ENCODE assay signal across 8 mouse cellular contexts in the genomic region with DNA sequence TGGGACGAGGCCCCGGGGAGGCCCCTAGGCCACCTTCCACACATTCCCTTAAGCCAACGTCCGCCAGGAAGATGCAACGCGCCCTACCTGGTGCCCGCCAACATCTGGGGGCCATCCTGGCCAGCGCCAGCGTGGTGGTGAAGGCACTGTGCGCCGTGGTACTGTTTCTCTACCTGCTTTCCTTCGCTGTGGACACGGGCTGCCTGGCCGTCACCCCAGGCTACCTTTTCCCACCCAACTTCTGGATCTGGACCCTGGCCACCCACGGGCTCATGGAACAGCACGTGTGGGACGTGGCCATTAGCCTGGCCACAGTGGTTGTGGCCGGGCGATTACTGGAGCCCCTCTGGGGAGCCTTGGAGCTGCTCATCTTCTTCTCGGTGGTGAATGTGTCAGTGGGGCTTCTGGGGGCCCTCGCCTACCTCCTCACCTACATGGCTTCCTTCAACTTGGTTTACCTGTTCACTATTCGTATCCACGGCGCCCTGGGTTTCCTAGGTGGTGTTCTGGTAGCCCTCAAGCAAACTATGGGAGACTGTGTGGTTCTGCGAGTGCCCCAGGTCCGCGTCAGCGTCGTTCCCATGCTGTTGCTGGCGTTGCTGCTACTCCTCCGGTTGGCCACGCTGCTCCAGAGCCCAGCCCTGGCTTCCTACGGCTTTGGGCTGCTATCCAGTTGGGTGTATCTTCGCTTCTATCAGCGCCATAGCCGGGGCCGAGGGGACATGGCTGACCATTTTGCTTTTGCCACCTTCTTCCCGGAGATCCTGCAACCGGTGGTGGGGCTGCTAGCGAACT. TPM values are rescaled to one million over a fixed set of nuclear protein-coding genes. Genes with fewer than 3 reads are reported as not detected.
DNase-seq lines count a peak whose midpoint lies in the region; ATAC-seq and TF ChIP-seq lines count a peak whose summit lies in the region.

No protein-coding gene starts in this region.

- H3K79me2 ChIP-seq in heart, adult 2 months (replicated peaks; ENCODE audit: control insufficient read depth, insufficient read depth, low read length): peaks cover 9% of the 10 kb centered on the region

- no peak for DNase-seq in heart, adult 2 months
- DNase-seq in heart, adult 8-10 months (ENCODE audit: low spot score): no peak
- DNase-seq in G1E (ENCODE audit: low spot score): peak; percentile 34
- peak; percentile 51 for DNase-seq in induced T-regulatory cell, adult 2 months (ENCODE audit: low read depth)
- peak; percentile 22 for DNase-seq in lung, postnatal 14 days
- DNase-seq in stomach, postnatal 0 days (ENCODE audit: low spot score): peak; percentile 51

- H3K27ac ChIP-seq in heart, adult 2 months: peak overlapping the region; percentile 91
- peak overlapping the region; percentile 94 for H3K27ac ChIP-seq in stomach, postnatal 0 days (replicated peaks)

- peak overlapping the region; percentile 93 for H3K9ac ChIP-seq in heart, adult 2 months (ENCODE audit: low read depth, low read length)
- peak overlapping the region; percentile 91 for H3K9ac ChIP-seq in stomach, postnatal 0 days (ENCODE audit: low read length)

- no peak for TF ChIP-seq EP300 in heart, adult 2 months (IDR thresholded peaks at IDR 0.05; ENCODE audit: insufficient read depth, low read depth, low read length)
- no peak for TF ChIP-seq EP300 in stomach, postnatal 0 days (optimal IDR thresholded peaks at IDR 0.05)

- H3K36me3 ChIP-seq in heart, adult 2 months (ENCODE audit: control insufficient read depth, insufficient read depth, low read length): peaks cover 5% of the 10 kb centered on the region; the same call in 1 of the 2 replicates
- H3K36me3 ChIP-seq in G1E (replicated peaks): peaks cover 44% of the 10 kb centered on the region
- H3K36me3 ChIP-seq in stomach, postnatal 0 days (ENCODE audit: control insufficient read depth, insufficient read depth, low read length): peaks cover 5% of the 10 kb centered on the region; the same call in 1 of the 2 replicates

- H3K4me3 ChIP-seq in heart, adult 2 months: peak overlapping the region; percentile 89
- H3K4me3 ChIP-seq in G1E (ENCODE audit: low read depth, low read length): peak overlapping the region; percentile 76
- peak overlapping the region; percentile 84 for H3K4me3 ChIP-seq in stomach, postnatal 0 days (ENCODE audit: low read depth, low read length)

- H3K27me3 ChIP-seq in heart, adult 2 months (ENCODE audit: control insufficient read depth, insufficient read depth, low read length): no peaks in the 10 kb centered on the region
- peaks cover 11% of the 10 kb centered on the region for H3K27me3 ChIP-seq in G1E (ENCODE audit: insufficient read depth, low read length)
- H3K27me3 ChIP-seq in stomach, postnatal 0 days (ENCODE audit: control insufficient read depth, insufficient read depth, low read length): no peaks in the 10 kb centered on the region

- under 1% methylated on average over 40 of the region's 40 CpGs for WGBS in heart, adult 2 months
- under 1% methylated on average over 40 of the region's 40 CpGs for WGBS in stomach, postnatal 0 days

- H3K9me3 ChIP-seq in G1E (replicated peaks): no peaks in the 10 kb centered on the region
- H3K9me3 ChIP-seq in stomach, postnatal 0 days (ENCODE audit: control insufficient read depth, low read length): no peaks in the 10 kb centered on the region

- intact Hi-C loops in heart, adult 2 months (cut with DNase I): loop anchor here (10.0 kb wide), 1 partner anchor 640 kb away; a partner anchor contains a TSS

- peak overlapping the region; percentile 95 for H3K4me2 ChIP-seq in stomach, postnatal 0 days (replicated peaks; ENCODE audit: low read depth)

- TF ChIP-seq POLR2A in heart, adult 2 months (IDR thresholded peaks at IDR 0.05; ENCODE audit: insufficient read depth, low read depth, low read length): no peak

- TF ChIP-seq CTCF in heart, adult 2 months (IDR thresholded peaks at IDR 0.05): no peak
- TF ChIP-seq CTCF in G1E (IDR thresholded peaks at IDR 0.05; ENCODE audit: low read depth, low read length): no peak
- no peak for TF ChIP-seq CTCF in stomach, postnatal 0 days (IDR thresholded peaks at IDR 0.05; ENCODE audit: low read depth)

- ATAC-seq in G1E (ENCODE audit: extremely low read depth, insufficient number of reproducible peaks, low FRiP score, poor library complexity, severe bottlenecking): no peak
- peak; percentile 57 for ATAC-seq in erythroblast, adult 5-6 weeks (replicated peaks; ENCODE audit: low FRiP score, poor library complexity, severe bottlenecking)
- ATAC-seq in stomach, postnatal 0 days (ENCODE audit: low FRiP score, low TSS enrichment): no peak
- ATAC-seq in activated CD4-positive, CD25-positive, alpha-beta regulatory T cell, adult 4 months: no peak

- H3K4me1 ChIP-seq in heart, adult 2 months (ENCODE audit: control insufficient read depth, insufficient read depth, low read length): peaks cover 13% of the 10 kb centered on the region
- peaks cover 54% of the 10 kb centered on the region for H3K4me1 ChIP-seq in G1E (ENCODE audit: insufficient read depth, low read depth, low read length)
- peaks cover 8% of the 10 kb centered on the region; the same call in 1 of the 2 replicates for H3K4me1 ChIP-seq in stomach, postnatal 0 days (replicated peaks; ENCODE audit: control insufficient read depth, insufficient read depth)

RNA-seq across cellular contexts. Expression of a gene that starts 0.9 kb away (rescaled TPM):
- 10 to 100 TPM; 20.3 to 22.9 TPM for total RNA-seq in heart, adult 2 months (2021)
- polyA plus RNA-seq in heart, adult 2 months (2012; rRNA removed): 25.9 and 28.3 TPM in 2 replicates
- 10 to 100 TPM; 21.2 to 25.6 (median 22.2) TPM for total RNA-seq in heart, adult 8-10 months (2022)
- total RNA-seq in G1E (2014; fragmentation: Nextera tagmentation) (20.5 and 22.1 TPM in 2 replicates), G1E (2017) (16.6 and 18.0 TPM in 2 replicates)
- 23.2 and 27.1 TPM in 2 replicates for polyA plus RNA-seq in G1E (2012)
- total RNA-seq in erythroblast, adult 5-6 weeks (2015; ENCODE audit: low replicate concordance): 1.9 and 2.5 TPM in 2 replicates
- total RNA-seq in erythroblast, adult 5-6 weeks (2017; ENCODE audit: low replicate concordance): 5.9 and 6.0 TPM in 2 replicates
- polyA plus RNA-seq in stomach, postnatal 0 days (2015; fragmentation: Nextera tagmentation; extraction: Ambion mirVana): 41.9 and 43.2 TPM in 2 replicates
- 10 to 100 TPM; 19.3 to 24.9 TPM for polyA plus RNA-seq in activated CD4-positive, CD25-positive, alpha-beta regulatory T cell, adult 4 months (2017; shearing (Covaris generic))

RNA-seq across cellular contexts. Expression of a gene that starts 7.4 kb away (rescaled TPM):
- 1 to 10 TPM; 3.2 to 4.3 TPM for total RNA-seq in heart, adult 2 months (2021)
- polyA plus RNA-seq in heart, adult 2 months (2012; rRNA removed): 10.6 and 11.0 TPM in 2 replicates
- 1 to 10 TPM; 5.1 to 6.3 (median 5.4) TPM for total RNA-seq in heart, adult 8-10 months (2022)
- 1.9 TPM in 1 of 2 replicates, not detected in the other for total RNA-seq in G1E (2014; fragmentation: Nextera tagmentation)
- 23.1 and 30.2 TPM in 2 replicates for total RNA-seq in G1E (2017)
- polyA plus RNA-seq in G1E (2012): 10.6 and 11.7 TPM in 2 replicates
- 7.5 and 11.1 TPM in 2 replicates for total RNA-seq in erythroblast, adult 5-6 weeks (2015; ENCODE audit: low replicate concordance)
- 4.7 and 6.7 TPM in 2 replicates for total RNA-seq in erythroblast, adult 5-6 weeks (2017; ENCODE audit: low replicate concordance)
- 26.7 and 28.2 TPM in 2 replicates for polyA plus RNA-seq in stomach, postnatal 0 days (2015; fragmentation: Nextera tagmentation; extraction: Ambion mirVana)
- polyA plus RNA-seq in activated CD4-positive, CD25-positive, alpha-beta regulatory T cell, adult 4 months (2017; shearing (Covaris generic)): 10 to 100 TPM; 65.7 to 82.2 TPM

RNA-seq across cellular contexts. Expression of a gene that starts 7.4 kb away (rescaled TPM):
- 10 to 100 TPM; 17.2 to 22.1 TPM for total RNA-seq in heart, adult 2 months (2021)
- polyA plus RNA-seq in heart, adult 2 months (2012; rRNA removed): 33.6 and 40.9 TPM in 2 replicates
- 10 to 100 TPM; 18.4 to 22.6 (median 21.2) TPM for total RNA-seq in heart, adult 8-10 months (2022)
- total RNA-seq in G1E (2014; fragmentation: Nextera tagmentation) (16.3 and 22.6 TPM in 2 replicates), G1E (2017) (18.4 and 35.0 TPM in 2 replicates)
- polyA plus RNA-seq in G1E (2012): 1.4 and 1.7 TPM in 2 replicates
- total RNA-seq in erythroblast, adult 5-6 weeks (2015; ENCODE audit: low replicate concordance): 0.77 and 4.4 TPM in 2 replicates
- total RNA-seq in erythroblast, adult 5-6 weeks (2017; ENCODE audit: low replicate concordance): 1.3 and 10.1 TPM in 2 replicates
- polyA plus RNA-seq in stomach, postnatal 0 days (2015; fragmentation: Nextera tagmentation; extraction: Ambion mirVana): 24.8 and 24.9 TPM in 2 replicates
- 10 to 100 TPM; 44.5 to 45.2 TPM for polyA plus RNA-seq in activated CD4-positive, CD25-positive, alpha-beta regulatory T cell, adult 4 months (2017; shearing (Covaris generic))

RNA-seq across cellular contexts. Expression of a gene that starts 12.5 kb away (rescaled TPM):
- total RNA-seq in heart, adult 2 months (2021): not detected
- polyA plus RNA-seq in heart, adult 2 months (2012; rRNA removed): 0.64 and 1.3 TPM in 2 replicates
- under 1 TPM in 2 of 4 experiments, not detected in 2; 0.35 to 0.40 TPM for total RNA-seq in heart, adult 8-10 months (2022)
- total RNA-seq in G1E (2014; fragmentation: Nextera tagmentation) (1.1 TPM in 1 of 2 replicates, not detected in the other), G1E (2017) (6.2 and 7.3 TPM in 2 replicates)
- 1.1 TPM in 2 replicates for polyA plus RNA-seq in G1E (2012)
- not detected in 2 replicates for total RNA-seq in erythroblast, adult 5-6 weeks (2015; ENCODE audit: low replicate concordance)
- total RNA-seq in erythroblast, adult 5-6 weeks (2017; ENCODE audit: low replicate concordance): not detected in 2 replicates
- 0.94 and 0.97 TPM in 2 replicates for polyA plus RNA-seq in stomach, postnatal 0 days (2015; fragmentation: Nextera tagmentation; extraction: Ambion mirVana)
- 1 to 10 TPM in 1 of 2 experiments, under 1 TPM in 1; 0.83 to 3.2 TPM for polyA plus RNA-seq in activated CD4-positive, CD25-positive, alpha-beta regulatory T cell, adult 4 months (2017; shearing (Covaris generic))

RNA-seq across cellular contexts. Expression of a gene that starts 16.8 kb away (rescaled TPM):
- 10 to 100 TPM; 12.6 to 13.4 TPM for total RNA-seq in heart, adult 2 months (2021)
- polyA plus RNA-seq in heart, adult 2 months (2012; rRNA removed): 15.5 and 18.5 TPM in 2 replicates
- 10 to 100 TPM; 12.9 to 14.9 (median 14.4) TPM for total RNA-seq in heart, adult 8-10 months (2022)
- 15.4 and 19.4 TPM in 2 replicates for total RNA-seq in G1E (2014; fragmentation: Nextera tagmentation)
- 29.5 and 35.4 TPM in 2 replicates for total RNA-seq in G1E (2017)
- polyA plus RNA-seq in G1E (2012): 10.7 and 12.1 TPM in 2 replicates
- total RNA-seq in erythroblast, adult 5-6 weeks (2015; ENCODE audit: low replicate concordance): 6.1 and 7.3 TPM in 2 replicates
- 14.8 TPM in 2 replicates for total RNA-seq in erythroblast, adult 5-6 weeks (2017; ENCODE audit: low replicate concordance)
- polyA plus RNA-seq in stomach, postnatal 0 days (2015; fragmentation: Nextera tagmentation; extraction: Ambion mirVana): 44.2 and 46.5 TPM in 2 replicates
- 10 to 100 TPM; 74.8 to 81.7 TPM for polyA plus RNA-seq in activated CD4-positive, CD25-positive, alpha-beta regulatory T cell, adult 4 months (2017; shearing (Covaris generic))

Comparison
In these comparisons a context has a peak if more than half of its experiments do, and no peak if none do; other contexts are left out.
1. DNase-seq: peak in G1E (single experiment), induced T-regulatory cell, adult 2 months (single experiment), lung, postnatal 14 days (single experiment) and stomach, postnatal 0 days (single experiment); none in heart, adult 2 months (0 of 2) and heart, adult 8-10 months (single experiment).
2. Peak in every context shown above with its lines, with median percentiles within 50 percentile points of each other: H3K4me3 ChIP-seq.